Mouse (Mus musculus) WW6 (cell line): ENCODE measurements around the gene Fhod1.
A peak's percentile ranks its signal among the peaks of the same experiment; 100 is the strongest.

ENCODE experiments used
- DNase-seq: peaks from one replicate; pipeline ENCODE4 v3.0.0-alpha.2; 2013; ENCODE audit warnings: low read depth, low spot score

The Fhod1 gene

GRCm38 (mm10) chr8:105347428-105348221 lies at the start of gene Fhod1:
TSS of gene Fhod1 (minus strand) at chr8:105347953.
- DNase-seq, result peak; percentile 95

- no peak for DNase-seq
Measured at GRCm38 (mm10) chr8:105393915-105394314, 46.2 kb upstream of the Fhod1 start.

GRCm38 (mm10) chr8:105393089-105393787 lies 45.5 kb upstream of the Fhod1 start:
- no peak for DNase-seq

GRCm38 (mm10) chr8:105389096-105389495 lies 41.3 kb upstream of the Fhod1 start:
- DNase-seq, result no peak

GRCm38 (mm10) chr8:105387151-105387550 lies 39.4 kb upstream of the Fhod1 start:
- DNase-seq, result no peak

GRCm38 (mm10) chr8:105384070-105384469 lies 36.3 kb upstream of the Fhod1 start:
- no peak for DNase-seq

GRCm38 (mm10) chr8:105380308-105380707 lies 32.6 kb upstream of the Fhod1 start:
- no peak for DNase-seq

- no peak for DNase-seq
Measured at GRCm38 (mm10) chr8:105378673-105379072, 30.9 kb upstream of the Fhod1 start.

- DNase-seq, result peak; percentile 92
Measured at GRCm38 (mm10) chr8:105374513-105374966, 26.8 kb upstream of the Fhod1 start.

GRCm38 (mm10) chr8:105373032-105373431 lies 25.3 kb upstream of the Fhod1 start, which contains the start of gene Plekhg4:
TSS of gene Plekhg4 (plus strand) at chr8:105373274.
- no peak for DNase-seq

GRCm38 (mm10) chr8:105372473-105372872 lies 24.7 kb upstream of the Fhod1 start:
- no peak for DNase-seq

GRCm38 (mm10) chr8:105367107-105367506 lies 19.4 kb upstream of the Fhod1 start:
- no peak for DNase-seq

- no peak for DNase-seq
Measured at GRCm38 (mm10) chr8:105361751-105362702, 14.3 kb upstream of the Fhod1 start.

- no peak for DNase-seq
Measured at GRCm38 (mm10) chr8:105359646-105360045, 11.9 kb upstream of the Fhod1 start.

GRCm38 (mm10) chr8:105359208-105359607 lies 11.5 kb upstream of the Fhod1 start:
- no peak for DNase-seq

- DNase-seq, result no peak
Measured at GRCm38 (mm10) chr8:105356681-105357080, 8.9 kb upstream of the Fhod1 start.

- DNase-seq, result no peak
Measured at GRCm38 (mm10) chr8:105355179-105356024, 7.6 kb upstream of the Fhod1 start.

GRCm38 (mm10) chr8:105354549-105354948 lies 6.8 kb upstream of the Fhod1 start:
- no peak for DNase-seq

GRCm38 (mm10) chr8:105353583-105354135 lies 5.9 kb upstream of the Fhod1 start:
- DNase-seq, result no peak

GRCm38 (mm10) chr8:105350186-105350585 lies 2.4 kb upstream of the Fhod1 start:
- DNase-seq, result no peak
